Mouse (Mus musculus): Measurements from ENCODE around the gene Cmah. TPM values are rescaled to one million over a fixed set of nuclear protein-coding genes. Genes with fewer than 3 reads are reported as not detected.
A peak's percentile ranks its signal among the peaks of the same experiment; 100 is the strongest.

The Cmah gene
- total and polyA plus RNA-seq, 3 experiments = 1.4 to 2.2 TPM; not detected in 1

DNA sequence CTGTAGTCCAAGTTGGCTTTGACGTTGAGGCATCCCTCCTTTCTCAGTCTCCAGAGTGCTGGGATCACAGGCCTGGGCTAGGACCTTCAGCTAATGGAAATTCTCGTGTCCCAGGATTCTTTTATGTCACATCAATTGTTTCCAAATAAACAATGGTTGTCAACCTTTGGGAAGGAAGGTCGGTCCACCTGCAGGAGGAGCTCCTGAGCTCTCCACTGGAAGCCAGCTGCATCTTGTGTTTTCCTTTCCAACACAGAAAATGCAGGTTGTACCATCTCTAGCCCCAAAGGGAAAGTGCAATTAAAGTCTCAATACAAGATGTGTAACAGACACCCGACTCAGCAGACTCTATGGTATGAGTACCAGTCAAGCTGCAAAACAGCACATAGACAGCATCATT, 21.0 kb upstream of the Cmah start:
- TF ChIP-seq RAD21 (IDR thresholded peaks at IDR 0.05; ENCODE audit: low read depth, low read length) = peak; percentile 16
- TF ChIP-seq UBTF (IDR thresholded peaks at IDR 0.05; ENCODE audit: borderline replicate concordance, insufficient read depth, low read depth, low read length) = no peak
- TF ChIP-seq CTCF (IDR thresholded peaks at IDR 0.05 in 2 of 3, conservative IDR thresholded peaks at IDR 0.05 in 1 of 3; ENCODE audit: control insufficient read depth in 1 of 3, insufficient read depth in 1 of 3, low read depth in 2 of 3, low read length in 3 of 3, poor library complexity in 1 of 3, severe bottlenecking in 1 of 3) = peak; percentile 21 to 43 (median 34); a peak in 4 of 6 replicates
- peak; percentile 39 for TF ChIP-seq SMC3 (IDR thresholded peaks at IDR 0.05; ENCODE audit: low read depth, low read length)
- Histone ChIP-seq H3K27me3 (ENCODE audit: control insufficient read depth in 1 of 2, insufficient read depth in 2 of 2, low read length in 2 of 2) (no peaks in the 10 kb centered on the region), H3K4me1 (ENCODE audit: control insufficient read depth in 1 of 2, insufficient read depth in 2 of 2, low read length in 2 of 2) (no peaks in the 10 kb centered on the region), H3K79me2 (ENCODE audit: control insufficient read depth, insufficient read depth, low read length, poor library complexity) (no peaks in the 10 kb centered on the region), H3K9me3 (replicated peaks; ENCODE audit: insufficient read depth, low read length) (no peaks in the 10 kb centered on the region), H3K4me3 (ENCODE audit: control insufficient read depth in 1 of 2, insufficient read depth in 1 of 2, low read depth in 2 of 2, low read length in 2 of 2) (no peak overlapping the region), H3K9ac (ENCODE audit: control insufficient read depth, low read depth, low read length, poor library complexity, severe bottlenecking) (no peak overlapping the region), H3K36me3 (ENCODE audit: control insufficient read depth in 1 of 2, insufficient read depth in 2 of 2, low read length in 2 of 2) (no peaks in the 10 kb centered on the region), H3K27ac (ENCODE audit: control insufficient read depth, low read depth, low read length) (no peak overlapping the region)
- DNase-seq (ENCODE audit: low read depth, low spot score) = no peak

DNA sequence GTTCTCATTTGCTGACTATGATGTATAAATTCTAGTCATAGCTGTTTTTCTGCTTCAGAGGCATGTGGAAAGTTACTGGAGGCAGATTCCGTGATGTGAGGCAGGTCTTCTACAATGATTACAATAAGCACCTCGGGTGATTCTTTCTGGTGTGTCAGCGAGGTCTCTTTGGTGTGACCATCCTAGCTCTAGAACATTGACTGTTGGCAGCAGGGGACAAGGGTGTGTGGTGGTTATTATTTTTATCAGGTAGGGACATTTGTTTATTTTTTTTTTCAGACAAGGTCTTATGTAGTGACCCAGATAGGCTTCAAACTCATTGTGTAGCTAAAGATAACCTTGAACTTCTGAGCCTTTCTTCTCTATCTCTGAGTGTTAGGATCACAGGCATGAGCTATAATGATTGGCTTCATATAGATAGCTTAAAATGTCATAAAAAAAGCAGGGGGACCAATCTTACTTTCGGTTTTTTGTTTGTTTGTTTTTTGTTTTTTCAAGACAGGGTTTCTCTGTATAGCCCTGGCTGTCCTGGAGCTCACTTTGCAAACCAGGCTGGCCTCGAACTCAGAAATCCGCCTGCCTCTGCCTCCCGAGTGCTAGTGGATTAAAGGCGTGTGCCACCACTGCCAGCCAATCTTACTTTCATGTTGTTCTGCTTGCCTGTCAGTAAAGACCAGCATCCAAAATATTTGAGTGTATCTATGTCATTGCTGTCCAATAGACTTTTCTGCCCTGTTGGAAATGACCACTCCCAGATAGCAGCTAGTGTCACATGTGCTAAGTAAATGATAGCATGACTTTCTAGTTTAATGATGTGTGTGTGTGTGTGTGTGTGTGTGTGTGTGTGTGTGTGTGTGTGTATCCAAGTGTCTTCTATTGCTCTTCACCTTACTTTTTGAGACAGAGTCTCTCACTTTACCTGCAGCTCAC, 15.9 kb upstream of the Cmah start:
- TF ChIP-seq POLR2AphosphoS5 (IDR thresholded peaks at IDR 0.05; ENCODE audit: borderline replicate concordance, low read depth, low read length) = no peak
- no peak for TF ChIP-seq RCOR1 (IDR thresholded peaks at IDR 0.05; ENCODE audit: low read depth, low read length)
- no peak for TF ChIP-seq SIN3A (IDR thresholded peaks at IDR 0.05; ENCODE audit: low read length)
- no peak for TF ChIP-seq E2F4 (IDR thresholded peaks at IDR 0.05; ENCODE audit: borderline replicate concordance, low read depth, low read length)
- 0 out of 2 replicates have a peak, but pooled peaks have one; percentile 7 for TF ChIP-seq GATA1 (IDR thresholded peaks at IDR 0.05; ENCODE audit: low read depth, low read length)
- no peak for TF ChIP-seq USF1 (IDR thresholded peaks at IDR 0.05; ENCODE audit: low read depth, low read length)
- no peak for TF ChIP-seq ZKSCAN1 (IDR thresholded peaks at IDR 0.05; ENCODE audit: low read depth, low read length)
- TF ChIP-seq TCF12 (IDR thresholded peaks at IDR 0.05; ENCODE audit: low read depth, low read length) = 0 out of 2 replicates have a peak, but pooled peaks have one; percentile 25
- Histone ChIP-seq H3K4me1 (ENCODE audit: control insufficient read depth in 1 of 2, insufficient read depth in 2 of 2, low read length in 2 of 2) (no peaks in the 10 kb centered on the region), H3K27me3 (ENCODE audit: control insufficient read depth in 1 of 2, insufficient read depth in 2 of 2, low read length in 2 of 2) (peaks cover 0 to 1% of the 10 kb centered on the region in 2 experiments; a peak in 2 of 4 replicates), H3K9ac (ENCODE audit: control insufficient read depth, low read depth, low read length, poor library complexity, severe bottlenecking) (no peak overlapping the region), H3K9me3 (replicated peaks; ENCODE audit: insufficient read depth, low read length) (no peaks in the 10 kb centered on the region), H3K4me3 (ENCODE audit: control insufficient read depth in 1 of 2, insufficient read depth in 1 of 2, low read depth in 2 of 2, low read length in 2 of 2) (no peak overlapping the region), H3K36me3 (ENCODE audit: control insufficient read depth in 1 of 2, insufficient read depth in 2 of 2, low read length in 2 of 2) (no peaks in the 10 kb centered on the region), H3K79me2 (ENCODE audit: control insufficient read depth, insufficient read depth, low read length, poor library complexity) (no peaks in the 10 kb centered on the region), H3K27ac (ENCODE audit: control insufficient read depth, low read depth, low read length) (no peak overlapping the region)
- no peak for DNase-seq (ENCODE audit: low read depth, low spot score)

DNA sequence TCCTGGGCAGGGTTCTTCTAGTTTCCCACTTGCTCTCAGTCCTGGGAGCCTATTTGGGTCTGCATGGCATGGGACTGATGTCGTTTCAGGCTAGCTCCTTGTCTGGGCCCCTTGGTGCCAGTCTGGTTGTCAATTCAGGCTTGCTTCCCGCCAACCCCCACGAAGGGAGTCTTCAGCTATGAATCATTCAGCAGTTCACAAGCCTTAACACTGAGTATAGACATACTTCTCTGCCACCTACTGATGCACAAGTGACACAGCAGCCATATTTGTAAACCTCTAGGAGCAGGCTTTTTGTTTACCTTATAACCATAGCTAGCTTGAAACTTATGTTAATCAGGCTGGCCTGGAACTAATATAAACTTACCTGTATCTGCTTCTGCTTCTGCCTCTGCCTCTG, 10.6 kb upstream of the Cmah start:
- Histone ChIP-seq H3K9ac (ENCODE audit: control insufficient read depth, low read depth, low read length, poor library complexity, severe bottlenecking) (no peak overlapping the region), H3K4me3 (ENCODE audit: control insufficient read depth in 1 of 2, insufficient read depth in 1 of 2, low read depth in 2 of 2, low read length in 2 of 2) (no peak overlapping the region), H3K9me3 (replicated peaks; ENCODE audit: insufficient read depth, low read length) (no peaks in the 10 kb centered on the region), H3K36me3 (ENCODE audit: control insufficient read depth in 1 of 2, insufficient read depth in 2 of 2, low read length in 2 of 2) (no peaks in the 10 kb centered on the region), H3K27ac (ENCODE audit: control insufficient read depth, low read depth, low read length) (no peak overlapping the region), H3K4me1 (ENCODE audit: control insufficient read depth in 1 of 2, insufficient read depth in 2 of 2, low read length in 2 of 2) (no peaks in the 10 kb centered on the region), H3K27me3 (ENCODE audit: control insufficient read depth in 1 of 2, insufficient read depth in 2 of 2, low read length in 2 of 2) (peaks cover 0 to 1% of the 10 kb centered on the region in 2 experiments; a peak in 2 of 4 replicates), H3K79me2 (ENCODE audit: control insufficient read depth, insufficient read depth, low read length, poor library complexity) (no peaks in the 10 kb centered on the region)
- DNase-seq (ENCODE audit: low read depth, low spot score) = peak; percentile 23
- TF ChIP-seq SMC3 (IDR thresholded peaks at IDR 0.05; ENCODE audit: low read depth, low read length) (peak; percentile 44), E2F4 (IDR thresholded peaks at IDR 0.05; ENCODE audit: borderline replicate concordance, low read depth, low read length) (no peak), RAD21 (IDR thresholded peaks at IDR 0.05; ENCODE audit: low read depth, low read length) (peak; percentile 39), MYC (IDR thresholded peaks at IDR 0.05; ENCODE audit: low read depth, low read length) (no peak), CTCF (IDR thresholded peaks at IDR 0.05 in 2 of 3, conservative IDR thresholded peaks at IDR 0.05 in 1 of 3; ENCODE audit: control insufficient read depth in 1 of 3, insufficient read depth in 1 of 3, low read depth in 2 of 3, low read length in 3 of 3, poor library complexity in 1 of 3, severe bottlenecking in 1 of 3) (peak in 1 of 3 experiments; percentile 29; a peak in 2 of 6 replicates), UBTF (IDR thresholded peaks at IDR 0.05; ENCODE audit: borderline replicate concordance, insufficient read depth, low read depth, low read length) (no peak)
